Mouse (Mus musculus) lung, postnatal 4 days (tissue): Measurements from ENCODE around the gene Alx1.

Experiments
- DNase-seq, 2 experiments: peaks; one replicate each; pipeline ENCODE4 v3.0.0; 2021

The Alx1 gene

DNA sequence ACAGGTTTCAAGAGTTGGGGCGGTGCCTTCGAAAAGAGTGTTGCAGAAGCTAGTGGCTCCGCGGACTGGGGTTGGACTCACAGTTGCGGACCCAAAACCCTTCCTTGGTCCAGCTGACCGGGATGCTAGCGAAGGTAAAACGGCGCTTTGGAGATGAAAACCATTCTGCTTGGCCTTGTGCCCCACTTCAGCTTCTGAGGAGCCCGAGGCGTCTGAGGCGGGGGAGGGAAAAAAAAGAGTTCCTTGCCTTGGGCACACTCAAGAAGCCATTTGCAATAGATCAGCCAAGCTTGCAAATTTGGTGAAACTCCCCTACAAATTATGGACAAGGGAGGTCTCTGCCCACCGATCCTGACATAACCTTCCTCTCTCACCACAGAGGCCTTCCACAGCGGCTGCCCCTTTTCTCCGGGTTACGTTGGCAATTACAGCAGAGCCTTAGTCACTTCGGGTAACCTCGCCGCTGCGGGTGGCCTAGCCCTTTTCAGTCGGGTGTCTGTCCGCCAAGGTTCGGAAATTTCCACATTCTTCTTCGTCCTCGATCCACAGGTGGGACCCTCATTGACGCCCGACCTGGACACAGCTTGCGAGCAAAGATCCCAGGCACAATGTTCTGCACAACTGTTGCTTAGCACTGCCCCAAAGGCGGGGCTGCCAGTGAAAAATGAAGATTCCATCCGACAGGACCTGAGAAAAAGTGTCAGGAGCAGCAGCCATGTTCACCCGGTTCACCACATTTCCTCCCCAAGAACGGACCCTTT lies at the start of gene Alx1:
Alx1 (minus strand) TSS at position 486 of the 761 bp plus-strand sequence.
- no peak for DNase-seq

DNA sequence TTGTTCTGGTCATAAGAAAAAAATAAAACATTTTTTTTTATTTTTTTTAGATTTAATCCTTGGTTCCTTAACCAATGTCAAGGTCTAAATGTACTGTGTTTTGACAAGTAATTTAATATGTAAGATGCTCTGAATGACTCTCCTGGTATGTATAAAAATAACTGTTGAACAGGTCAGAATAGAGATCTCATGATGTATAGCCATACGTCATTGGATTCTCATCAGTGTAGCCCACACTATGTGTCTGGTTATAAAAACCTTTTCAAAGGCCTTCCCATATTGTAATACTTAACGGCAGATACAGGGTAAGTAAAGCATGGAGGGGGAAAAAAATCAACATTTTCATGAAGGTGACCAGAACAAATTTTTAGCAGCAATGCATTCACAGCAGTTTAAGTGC lies 19.6 kb upstream of the Alx1 start:
- DNase-seq, result no peak

DNA sequence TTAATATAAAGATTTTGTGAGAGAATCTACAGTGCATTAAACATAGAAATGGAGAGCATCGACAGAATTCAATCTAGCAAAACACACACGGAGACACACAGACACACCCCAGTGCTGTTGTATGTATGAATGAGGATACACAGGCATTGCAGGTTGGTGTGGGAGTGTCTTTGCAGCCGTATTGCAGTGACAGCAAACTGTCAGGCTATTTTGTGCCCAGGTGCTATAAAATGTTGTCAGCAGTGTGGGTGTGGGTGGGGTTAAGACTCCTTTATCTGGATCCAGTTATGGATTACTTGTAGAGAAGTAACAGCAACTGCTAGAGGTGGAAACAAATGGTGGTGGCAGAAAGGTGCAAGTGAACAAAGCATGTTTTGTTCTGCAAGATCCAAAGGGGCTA lies 16.6 kb upstream of the Alx1 start:
- no peak for DNase-seq

DNA sequence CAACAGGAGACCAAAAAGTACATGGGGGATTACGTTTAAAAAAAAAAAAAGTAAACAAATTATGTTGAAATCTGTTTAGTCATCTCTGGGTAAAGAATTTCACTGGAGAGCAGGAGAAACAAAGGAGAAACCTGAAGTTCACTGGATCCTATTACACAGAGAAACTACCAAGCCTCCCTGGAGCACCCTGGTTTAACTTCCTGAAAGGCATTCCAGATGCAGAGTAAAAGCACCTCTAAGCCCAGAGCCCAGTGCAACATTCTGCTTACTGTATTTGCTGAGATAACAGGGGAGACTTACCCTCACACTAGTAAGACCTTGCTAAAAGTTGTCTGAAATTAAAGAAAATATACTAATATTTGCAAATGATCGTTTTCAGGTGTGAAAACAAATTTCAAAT lies 15.0 kb upstream of the Alx1 start:
- no peak for DNase-seq

DNA sequence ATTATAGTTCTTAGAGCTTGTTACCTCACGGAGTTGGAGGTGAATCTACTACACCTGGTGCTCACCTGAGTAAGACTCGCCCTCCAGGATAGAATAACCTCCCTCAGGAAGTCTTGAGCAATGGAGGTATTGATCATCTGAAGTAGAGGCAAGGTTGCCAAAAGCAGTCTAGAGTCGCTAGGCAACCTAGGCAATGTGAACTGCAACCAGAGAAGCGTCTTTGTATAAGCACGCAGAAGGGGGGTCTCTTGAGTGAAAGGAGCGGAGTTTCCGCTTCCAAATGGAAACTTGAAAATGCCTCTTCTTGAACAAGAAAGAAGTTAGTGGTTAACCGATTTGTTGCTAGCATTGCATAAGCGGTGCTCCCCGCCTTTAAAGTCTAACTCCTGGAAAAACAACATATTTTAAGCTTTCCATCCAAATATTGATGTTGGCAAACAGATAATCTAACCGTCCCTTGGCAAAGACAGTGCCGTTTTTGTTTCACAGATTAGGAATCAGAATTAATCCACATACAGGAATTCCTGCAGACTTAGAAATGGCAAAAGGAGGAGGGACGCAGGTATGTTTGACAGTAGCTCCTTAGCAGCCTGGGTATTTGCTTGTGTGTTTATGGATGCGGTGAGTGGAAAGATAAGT lies 5.1 kb upstream of the Alx1 start:
- no peak for DNase-seq

DNA sequence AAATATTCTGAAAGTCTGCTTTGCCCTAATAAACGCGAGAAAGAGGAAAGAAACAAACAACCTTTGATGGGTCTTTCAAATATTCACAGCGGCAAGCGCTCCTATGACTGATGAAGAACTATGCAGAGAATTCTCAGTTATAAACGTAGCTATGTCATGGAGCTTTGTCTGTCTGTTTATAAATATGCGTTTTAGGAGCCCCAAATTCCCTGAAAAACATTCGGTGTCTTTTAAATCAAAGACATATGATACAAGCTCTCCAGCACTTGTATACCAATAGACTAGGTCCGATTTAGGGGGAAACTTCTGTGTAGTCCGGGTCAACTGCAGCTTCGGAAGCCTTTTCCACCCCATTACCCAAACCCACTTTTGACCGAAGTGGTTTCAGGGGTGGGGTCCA lies 916 bp upstream of the Alx1 start:
- no peak for DNase-seq

DNA sequence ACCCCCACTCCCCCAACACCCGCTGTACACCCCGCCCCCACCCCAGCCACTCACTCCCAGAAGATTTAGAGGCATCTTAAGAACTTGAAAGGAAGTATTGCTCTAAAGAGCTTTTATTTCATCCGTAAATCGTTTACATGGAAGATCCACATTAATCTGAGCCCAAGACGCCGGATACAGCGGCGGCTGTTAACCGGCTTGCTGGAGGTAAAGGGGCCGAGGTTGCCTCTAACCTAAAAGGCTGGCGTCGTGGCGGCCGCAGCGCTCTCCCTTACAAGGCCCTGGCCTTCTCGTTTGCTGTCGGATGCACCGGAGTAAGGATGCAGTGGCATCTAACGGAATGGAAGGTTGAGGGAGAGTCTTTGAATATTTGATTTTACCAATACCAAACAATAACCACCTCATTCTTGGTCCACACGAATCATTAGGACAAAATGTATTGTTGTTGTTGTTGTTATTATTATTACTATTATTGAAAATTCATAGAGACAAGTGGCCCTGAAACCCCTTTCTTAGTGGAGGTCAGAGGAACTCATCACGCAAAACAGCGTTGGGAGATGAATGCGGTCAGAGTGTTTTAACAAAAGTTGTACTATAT lies 784 bp downstream of the Alx1 start:
- DNase-seq, result no peak

DNA sequence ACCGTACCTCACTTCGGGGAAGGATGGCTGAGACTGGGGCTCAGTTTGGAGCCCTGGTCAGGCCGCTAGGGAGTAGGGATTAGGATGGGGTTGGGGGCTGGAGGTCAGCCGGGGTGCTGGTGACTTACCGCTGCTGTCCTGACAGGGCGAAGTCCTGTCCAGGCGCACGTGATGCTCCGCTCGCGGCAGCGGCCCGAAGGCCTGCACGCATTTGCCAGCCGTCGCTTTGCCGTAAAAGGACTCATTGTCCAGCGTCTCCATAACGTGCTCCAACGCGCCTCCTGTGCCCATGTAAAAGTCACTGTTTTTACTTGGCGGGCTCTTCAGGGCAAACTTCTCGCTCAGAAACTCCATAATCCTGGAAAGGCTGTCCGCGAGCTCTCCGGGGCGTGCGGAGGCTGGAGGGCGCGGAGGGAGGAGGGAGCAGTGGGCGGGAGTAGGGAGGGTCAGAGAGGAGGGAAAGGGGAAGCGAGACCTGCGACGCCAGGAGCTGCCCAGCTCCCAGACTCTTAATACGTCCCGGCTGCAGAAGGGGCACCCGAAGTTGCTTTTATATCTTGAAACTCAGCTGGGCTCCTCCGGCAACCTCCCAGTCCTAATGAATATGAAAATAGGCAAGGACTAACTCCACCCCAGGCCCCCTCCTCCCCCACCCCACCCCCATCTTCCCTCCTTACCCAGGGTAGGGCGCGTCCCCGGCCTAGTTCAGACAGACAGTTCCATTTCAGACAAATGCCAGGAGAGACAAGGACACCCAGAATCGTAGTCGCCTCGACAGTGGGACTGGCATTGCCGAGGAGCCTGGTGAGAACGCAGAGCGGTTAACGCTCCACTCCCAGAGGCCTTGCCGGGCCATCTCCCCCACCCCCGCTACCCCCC lies 1.5 kb downstream of the Alx1 start:
- peak; percentile 14 to 27 for DNase-seq

DNA sequence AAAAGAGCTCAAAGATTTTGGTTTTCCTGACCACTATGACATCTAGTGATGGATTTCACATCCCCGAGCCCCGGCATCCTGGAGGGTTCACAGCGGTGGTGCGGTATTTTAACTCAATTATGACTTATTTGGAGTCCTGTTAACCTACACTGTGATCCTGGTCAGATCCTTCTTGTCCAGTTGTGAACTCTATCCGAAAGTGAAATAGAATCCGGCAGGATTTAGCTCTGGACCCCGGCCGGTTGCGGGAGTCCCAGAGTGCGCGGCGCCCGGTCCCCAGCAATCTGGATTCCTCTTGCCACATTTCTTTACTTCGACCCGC lies 2.1 kb downstream of the Alx1 start:
- DNase-seq, result no peak

DNA sequence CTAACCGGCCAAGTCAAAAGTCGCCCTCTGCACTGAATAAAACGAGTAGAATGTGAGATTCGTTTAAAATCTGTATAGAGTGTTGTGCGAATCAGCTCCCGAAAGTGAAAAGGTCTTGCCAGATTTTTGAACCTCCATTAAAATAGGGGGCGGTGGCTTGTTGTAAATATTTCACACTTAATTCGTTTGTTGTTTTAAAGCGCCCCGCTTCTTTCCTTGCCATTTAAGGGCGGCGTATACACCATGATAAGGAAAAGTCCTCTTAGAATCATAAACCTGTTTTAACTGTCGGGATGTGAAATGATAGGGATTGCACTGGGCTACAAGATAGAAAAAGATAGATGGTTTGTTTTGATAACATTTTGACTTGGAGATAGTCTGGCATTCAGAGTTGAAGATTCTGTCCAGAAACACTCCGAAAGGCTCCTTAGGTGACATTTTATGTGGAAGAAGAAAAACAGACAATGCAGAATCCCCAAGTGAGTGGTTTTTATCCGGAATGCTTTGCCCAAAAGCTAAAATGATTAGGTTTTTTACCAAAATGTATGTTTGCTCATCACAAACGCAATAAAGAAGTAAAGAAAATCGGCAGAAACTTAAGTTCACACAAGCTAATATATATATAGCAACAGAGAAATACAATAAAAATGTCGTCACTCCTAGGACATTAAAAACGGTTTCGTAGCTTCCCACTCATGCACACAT lies 2.6 kb downstream of the Alx1 start:
- DNase-seq, result peak in 1 of 2 experiments; percentile 13

DNA sequence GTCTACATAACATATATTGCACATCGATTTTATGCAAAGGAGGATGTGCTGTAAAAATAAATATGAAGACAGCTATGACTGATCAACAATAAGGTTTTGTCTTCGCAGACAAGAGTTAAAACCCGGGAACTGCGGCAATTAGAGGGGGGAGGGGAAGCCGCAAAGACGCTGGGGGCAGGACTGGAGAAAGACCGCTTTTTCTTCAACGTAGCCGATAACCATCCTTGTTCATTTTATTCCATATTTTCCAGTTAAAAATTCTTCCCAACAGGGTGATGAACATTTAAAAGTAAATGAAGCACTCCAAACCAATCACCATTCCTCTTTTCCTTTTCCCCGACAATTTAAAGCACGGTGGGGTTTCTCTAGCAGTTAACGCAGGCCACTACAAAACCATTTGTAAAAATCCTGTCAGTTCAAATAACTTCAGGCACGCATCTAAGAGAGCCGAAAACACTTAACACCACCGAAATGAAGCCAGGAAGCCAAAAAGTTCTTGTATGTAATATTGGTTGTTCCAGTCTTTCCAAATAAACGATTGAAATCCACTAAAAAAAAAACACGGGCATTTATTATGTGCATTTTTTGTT lies 3.3 kb downstream of the Alx1 start:
- DNase-seq, result peak in 1 of 2 experiments; percentile 7

DNA sequence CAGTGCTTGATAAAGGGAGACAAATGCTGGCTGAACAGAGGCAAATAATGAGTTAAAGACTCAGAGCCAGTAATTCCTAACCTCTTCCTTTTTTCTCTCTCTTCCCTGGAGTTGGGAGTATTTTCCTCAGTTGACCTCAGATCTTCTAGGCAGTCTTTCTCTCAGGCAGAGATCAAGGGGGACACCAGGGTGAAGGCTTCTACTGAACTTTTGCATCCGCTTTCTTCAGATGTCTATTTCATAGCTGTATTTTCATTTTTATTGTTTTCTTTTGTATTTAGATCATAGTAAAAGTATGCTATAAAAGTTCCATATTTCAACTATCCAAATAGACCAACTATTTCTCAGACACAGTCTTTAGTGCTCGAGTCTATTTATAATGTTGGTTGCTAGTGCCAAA lies 27.5 kb downstream of the Alx1 start:
- no peak for DNase-seq

DNA sequence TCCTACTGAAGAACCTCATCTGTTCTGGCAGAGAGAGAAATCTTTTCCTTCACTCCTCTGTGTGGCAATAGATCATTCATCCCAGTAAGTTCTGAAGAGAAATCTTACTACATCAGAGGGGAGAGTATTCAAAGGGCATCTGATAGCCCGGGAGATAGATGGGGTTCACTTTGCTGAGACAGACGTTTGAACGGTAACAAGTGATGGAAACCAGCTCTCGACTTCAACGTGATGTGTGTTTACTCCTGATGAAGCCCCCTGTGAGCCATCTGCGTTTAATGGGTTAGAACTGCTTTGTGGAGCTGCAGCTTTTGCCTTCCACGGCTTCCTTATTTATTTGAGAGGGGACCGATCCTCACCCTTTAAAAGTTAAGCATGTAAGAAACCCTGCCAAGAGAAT lies 29.1 kb downstream of the Alx1 start:
- DNase-seq, result no peak

DNA sequence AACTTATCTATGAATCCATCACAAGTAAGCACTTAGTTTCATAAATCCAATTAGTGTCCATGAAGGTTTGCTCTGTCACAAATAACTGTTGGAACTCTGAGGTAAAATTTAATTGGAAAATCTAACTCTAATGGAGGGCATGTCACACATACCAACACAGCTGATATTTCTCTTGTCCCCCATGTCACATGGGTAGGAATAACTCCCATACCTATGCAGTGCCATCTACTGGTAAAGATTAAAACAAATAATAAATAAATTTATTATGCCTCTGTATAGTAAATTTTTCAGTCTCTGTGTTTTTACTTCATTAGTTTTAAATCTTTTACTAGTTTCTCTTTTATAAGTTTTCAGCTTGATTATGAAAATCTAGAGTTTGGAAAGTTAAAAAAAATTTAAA lies 30.4 kb downstream of the Alx1 start:
- DNase-seq, result no peak

DNA sequence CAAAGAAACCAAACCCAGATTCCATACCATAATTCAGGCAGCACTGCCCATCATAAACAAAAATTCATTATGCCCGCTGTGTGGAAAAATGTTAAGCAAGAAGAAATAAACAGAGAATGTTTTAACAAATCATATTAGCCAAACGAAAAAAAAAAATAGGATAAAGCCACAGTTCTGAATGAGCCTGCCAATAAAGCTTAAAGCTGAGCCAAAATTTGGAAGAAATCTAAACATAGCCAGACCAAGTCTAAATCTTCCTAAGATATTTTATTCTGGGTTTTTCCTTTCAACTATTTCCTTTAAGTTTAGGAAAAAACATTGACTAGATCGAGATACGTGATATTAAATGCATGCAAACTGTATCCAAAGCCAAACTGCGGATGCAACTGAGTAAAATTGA lies 54.9 kb downstream of the Alx1 start:
- no peak for DNase-seq

DNA sequence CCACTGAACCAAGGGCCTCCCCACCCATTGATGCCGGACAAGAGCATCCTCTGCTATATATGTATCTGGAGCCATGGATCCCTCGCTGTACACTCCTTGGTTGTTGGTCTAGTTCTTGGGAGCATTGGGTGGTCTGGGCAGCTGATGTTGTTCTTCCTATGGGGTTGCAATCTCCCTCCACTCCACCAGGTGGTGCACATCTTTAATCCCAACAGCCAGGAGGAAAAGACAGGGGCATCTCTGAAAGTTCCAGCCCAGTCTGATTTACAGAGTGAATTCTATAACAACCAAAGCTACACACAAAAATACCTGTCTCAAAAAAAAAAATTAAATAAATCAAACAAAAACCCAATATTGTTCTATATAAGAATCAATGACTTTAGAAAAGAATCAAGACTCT lies 70.4 kb downstream of the Alx1 start:
- DNase-seq, result no peak
